Mouse (Mus musculus) testis, adult 2 months (tissue): Measurements from ENCODE around the gene Cyld. TPM values are rescaled to one million over a fixed set of nuclear protein-coding genes. Genes with fewer than 3 reads are reported as not detected.

Experiments
- H3K27ac ChIP-seq: fragments of 200-500 bp; 2 replicates; pipeline ENCODE4 v1.5.1; 2012; ENCODE audit warnings: low read depth, low read length; ENCODE audit not compliant: control insufficient read depth, insufficient read depth
- H3K27me3 ChIP-seq: fragments of 200-500 bp; 2 replicates; pipeline ENCODE4 v1.6.1; 2012; ENCODE audit warnings: mild to moderate bottlenecking, low read length, moderate library complexity; ENCODE audit not compliant: control insufficient read depth, insufficient read depth
- H3K36me3 ChIP-seq: fragments of 200-500 bp; 2 replicates; pipeline ENCODE4 v1.6.1; 2012; ENCODE audit warnings: mild to moderate bottlenecking, low read length; ENCODE audit not compliant: control insufficient read depth, insufficient read depth
- H3K4me1 ChIP-seq: fragments of 200-500 bp; 2 replicates; pipeline ENCODE4 v1.6.1; 2012; ENCODE audit warnings: low read length; ENCODE audit not compliant: control insufficient read depth, insufficient read depth
- H3K4me3 ChIP-seq: fragments of 200-500 bp; 2 replicates; pipeline ENCODE4 v1.5.1; 2012; ENCODE audit warnings: low read depth, mild to moderate bottlenecking, low read length, moderate library complexity, mixed read lengths; ENCODE audit not compliant: control insufficient read depth
- CTCF ChIP-seq: fragments of 200-500 bp; IDR thresholded peaks from 2 replicates; pipeline ENCODE4 v1.5.1; 2012; ENCODE audit warnings: low read depth, mild to moderate bottlenecking, inconsistent platforms, low read length, moderate library complexity; ENCODE audit not compliant: control insufficient read depth, insufficient read depth, insufficient replicate concordance
- POLR2A ChIP-seq: fragments of 200-500 bp; IDR thresholded peaks from 2 replicates; pipeline ENCODE4 v1.6.1; 2012; ENCODE audit warnings: low read depth, mild to moderate bottlenecking, inconsistent platforms, low read length, moderate library complexity; ENCODE audit not compliant: control insufficient read depth
- polyA plus RNA-seq: library from polyadenylated mRNA; depleted of rRNA; stranded (reverse); fragments of >200 nt; gene quantifications from 2 replicates; pipeline ENCODE4 v1.2.3, GENCODE M21; 2012

The Cyld gene
- polyA plus RNA-seq, 1 experiment = 4.4 TPM

DNA sequence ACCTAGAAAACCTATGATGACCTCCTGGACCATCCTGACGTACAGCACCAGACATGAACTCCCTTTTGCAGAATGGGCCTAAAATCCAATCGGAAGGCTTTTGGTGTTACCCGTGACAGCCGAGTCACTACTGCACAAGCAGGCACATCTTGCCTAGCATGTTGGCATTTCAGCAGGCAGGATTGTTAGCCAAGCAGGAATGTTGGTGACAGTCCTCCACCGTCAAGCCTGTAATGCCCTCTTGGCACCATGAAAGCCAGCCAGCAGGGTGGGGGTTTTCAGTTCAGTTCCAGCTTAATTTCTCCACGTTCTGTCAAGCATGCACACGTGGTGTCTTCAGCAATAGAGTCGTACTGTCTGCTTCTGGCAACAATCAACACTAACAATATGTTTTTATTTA, 19.8 kb upstream of the Cyld start:
- Histone ChIP-seq H3K27ac (no peak overlapping the region), H3K27me3 (no peaks in the 10 kb centered on the region), H3K36me3 (no peaks in the 10 kb centered on the region), H3K4me3 (no peak overlapping the region), H3K4me1 (no peaks in the 10 kb centered on the region)
- no peak for TF ChIP-seq POLR2A
- TF ChIP-seq CTCF = no peak

DNA sequence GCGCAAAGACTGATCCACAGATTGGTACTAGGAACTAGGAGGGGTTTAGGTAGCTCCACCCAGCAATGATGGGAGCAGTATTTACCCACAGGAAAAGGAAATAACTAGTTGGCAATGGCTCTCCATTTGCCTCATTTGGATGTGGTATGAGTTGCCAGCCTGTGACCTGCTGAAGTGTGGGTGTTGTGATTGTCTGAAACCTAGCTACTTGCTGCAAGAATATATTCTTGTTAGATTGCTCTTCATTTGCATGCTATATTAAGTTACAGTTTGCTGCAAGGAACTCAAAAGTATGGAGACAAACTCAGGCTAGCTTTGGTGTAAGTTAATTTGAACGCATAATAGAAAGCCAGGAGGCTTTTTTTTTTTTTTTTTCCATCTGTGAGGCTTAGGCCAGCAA, 16.3 kb upstream of the Cyld start:
- H3K27ac ChIP-seq = no peak overlapping the region
- no peaks in the 10 kb centered on the region for H3K27me3 ChIP-seq
- TF ChIP-seq POLR2A (no peak), CTCF (no peak)
- H3K36me3 ChIP-seq = no peaks in the 10 kb centered on the region
- no peak overlapping the region for H3K4me3 ChIP-seq
- no peaks in the 10 kb centered on the region for H3K4me1 ChIP-seq

DNA sequence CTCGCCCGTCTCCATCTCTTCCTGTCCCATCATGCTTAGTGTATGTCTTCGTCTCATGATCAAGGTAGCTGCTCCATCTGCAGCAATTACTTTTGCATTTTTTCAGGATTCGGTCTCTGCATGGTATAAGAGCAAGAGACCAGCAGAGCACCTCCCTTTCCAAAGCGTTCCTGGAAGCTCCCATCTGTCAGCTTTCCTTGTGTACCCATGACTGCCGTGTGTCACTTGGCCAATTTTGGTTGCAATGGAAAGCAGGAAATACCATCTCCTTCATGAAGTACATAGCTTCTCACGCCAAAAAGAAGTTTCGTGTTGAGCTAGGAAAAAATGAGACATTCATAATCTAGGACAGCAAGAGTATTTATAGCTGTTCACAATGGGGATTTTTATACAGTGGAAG, 15.8 kb upstream of the Cyld start:
- TF ChIP-seq POLR2A (no peak), CTCF (no peak)
- Histone ChIP-seq H3K4me1 (no peaks in the 10 kb centered on the region), H3K36me3 (no peaks in the 10 kb centered on the region), H3K4me3 (no peak overlapping the region), H3K27ac (no peak overlapping the region), H3K27me3 (no peaks in the 10 kb centered on the region)

DNA sequence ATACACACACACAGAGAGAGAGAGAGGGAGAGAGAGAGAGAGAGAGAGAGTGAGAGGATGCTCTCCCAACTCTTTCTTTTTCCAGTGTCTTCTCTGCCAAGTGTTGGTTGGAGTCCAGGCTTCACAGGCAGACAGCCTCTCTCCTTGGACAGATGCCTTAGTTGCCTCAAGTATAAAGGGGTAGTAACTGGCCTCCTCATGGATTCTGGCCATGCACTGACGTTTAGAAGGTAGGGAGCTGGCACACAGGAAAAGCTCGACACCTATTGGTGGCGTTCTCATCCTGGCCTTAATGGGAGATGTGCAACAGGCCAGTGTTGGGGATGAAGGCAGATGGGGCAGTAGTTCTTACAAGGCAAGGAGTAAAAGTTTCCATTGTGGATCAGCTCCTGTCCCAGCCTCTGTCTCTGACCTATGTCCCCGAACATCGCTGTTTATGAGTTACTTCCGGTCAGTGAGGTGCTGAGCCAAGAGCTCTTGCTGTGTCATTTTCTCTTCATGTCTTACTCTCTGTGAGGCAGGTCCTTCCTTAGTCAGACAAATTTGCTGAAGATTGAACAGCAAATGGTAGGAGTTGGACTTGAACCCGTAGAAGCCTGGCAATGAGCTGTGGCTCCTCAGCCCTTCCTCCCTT, 13.1 kb upstream of the Cyld start:
- no peak for TF ChIP-seq POLR2A
- no peak for TF ChIP-seq CTCF
- Histone ChIP-seq H3K27ac (no peak overlapping the region), H3K27me3 (no peaks in the 10 kb centered on the region), H3K4me1 (no peaks in the 10 kb centered on the region), H3K4me3 (no peak overlapping the region), H3K36me3 (no peaks in the 10 kb centered on the region)

DNA sequence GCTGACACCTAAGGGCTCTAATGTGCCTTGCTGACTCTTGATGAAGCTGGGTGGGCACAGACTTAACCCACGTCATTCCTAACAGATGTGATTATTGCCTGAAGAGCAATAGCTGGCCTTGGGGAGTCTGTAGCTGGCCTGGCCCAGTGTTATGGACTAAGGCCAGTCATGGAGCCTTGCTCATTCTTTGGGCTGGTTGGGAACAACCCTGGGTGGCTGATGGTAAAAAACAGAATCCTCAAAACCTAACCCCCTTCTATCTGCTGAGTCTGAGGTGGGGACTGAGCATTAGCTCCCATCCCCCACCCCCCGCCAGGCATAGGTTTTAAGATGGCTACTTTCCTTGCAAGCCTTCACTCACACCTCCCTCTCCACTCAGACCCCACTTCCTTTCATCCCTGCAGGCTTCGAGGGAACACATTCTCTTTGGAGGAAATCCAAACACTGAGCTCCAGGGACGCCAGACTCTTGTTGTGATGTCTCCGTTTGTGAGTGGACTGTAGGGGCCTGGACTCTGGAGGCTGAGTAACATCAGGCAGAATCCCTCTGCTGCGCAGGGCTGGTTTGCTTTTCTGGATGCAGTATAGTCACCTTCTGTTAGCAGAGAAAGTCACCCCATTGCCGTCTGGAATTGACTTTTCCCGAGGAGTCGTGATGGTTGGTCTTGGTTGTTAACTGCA, 10.5 kb upstream of the Cyld start:
- no peak overlapping the region for H3K4me3 ChIP-seq
- H3K27me3 ChIP-seq = no peaks in the 10 kb centered on the region
- H3K36me3 ChIP-seq = no peaks in the 10 kb centered on the region
- H3K4me1 ChIP-seq = no peaks in the 10 kb centered on the region
- no peak for TF ChIP-seq CTCF
- TF ChIP-seq POLR2A = no peak
- H3K27ac ChIP-seq = no peak overlapping the region

DNA sequence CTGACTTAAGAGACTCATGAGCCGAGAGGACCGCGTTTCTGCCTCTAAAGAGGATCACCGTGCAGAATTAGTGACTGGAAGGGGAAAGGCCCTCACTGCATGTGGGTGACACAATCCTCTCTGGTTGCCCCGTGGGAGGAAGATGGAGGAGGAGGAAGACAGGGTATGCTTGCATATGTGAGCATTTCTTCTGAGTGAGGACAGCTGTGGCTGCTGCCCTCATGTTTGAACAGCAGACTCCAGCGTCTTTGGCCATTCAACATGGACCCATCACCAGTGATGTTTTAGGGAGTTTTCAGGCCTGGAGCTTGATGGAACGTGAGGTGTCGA, 10.0 kb upstream of the Cyld start:
- Histone ChIP-seq H3K4me3 (no peak overlapping the region), H3K4me1 (no peaks in the 10 kb centered on the region), H3K27me3 (no peaks in the 10 kb centered on the region), H3K36me3 (no peaks in the 10 kb centered on the region), H3K27ac (no peak overlapping the region)
- TF ChIP-seq CTCF (no peak), POLR2A (no peak)

DNA sequence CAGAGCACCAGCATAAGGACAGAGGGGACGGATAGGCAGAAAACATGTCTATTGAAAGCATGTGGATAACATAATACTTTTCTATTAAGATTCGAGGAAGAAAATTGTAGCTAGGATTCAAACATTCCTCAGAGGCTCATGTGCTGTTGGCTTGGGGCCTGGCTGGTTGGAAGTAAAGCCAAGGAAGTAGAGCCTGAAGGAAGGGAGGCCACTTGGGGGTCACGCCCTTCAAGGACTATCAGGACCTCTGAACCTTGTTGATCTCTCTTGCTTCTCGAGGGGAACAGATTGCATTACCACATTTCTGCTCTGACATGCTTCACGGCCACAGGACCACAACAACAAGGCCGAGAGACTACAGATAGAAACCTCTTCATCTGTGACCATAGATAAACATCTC, 7.7 kb upstream of the Cyld start:
- no peaks in the 10 kb centered on the region for H3K36me3 ChIP-seq
- H3K4me3 ChIP-seq = no peak overlapping the region
- no peak overlapping the region for H3K27ac ChIP-seq
- no peak for TF ChIP-seq CTCF
- TF ChIP-seq POLR2A = no peak
- H3K27me3 ChIP-seq = no peaks in the 10 kb centered on the region
- peaks cover 5% of the 10 kb centered on the region for H3K4me1 ChIP-seq
